Mouse (Mus musculus) stomach, postnatal 0 days (tissue): ENCODE results near the gene Brd7.

Experiments used
- CTCF ChIP-seq: IDR thresholded peaks from 2 replicates; pipeline ENCODE4 v1.5.1; 2016; ENCODE audit warnings: antibody characterized with exemption, low read depth, mild to moderate bottlenecking, moderate library complexity
- EP300 ChIP-seq: optimal IDR thresholded peaks from 2 replicates; pipeline ENCODE3; 2016; ENCODE audit warnings: antibody characterized with exemption

- no peak for TF ChIP-seq CTCF
- no peak for TF ChIP-seq EP300
Observed at GRCm38 (mm10) chr8:88357226-88357933, 4.6 kb downstream of the Brd7 start.
